Mouse (Mus musculus) adrenal gland, adult 2 months (tissue): ENCODE data around the gene Ulk4. TPM values are rescaled to one million over a fixed set of nuclear protein-coding genes. Genes with fewer than 3 reads are reported as not detected.

Source experiments
- DNase-seq: peaks from one replicate; pipeline ENCODE4 v3.0.0; 2021
- polyA plus RNA-seq: library from polyadenylated mRNA; depleted of rRNA; stranded (reverse); fragments of >200 nt; gene quantifications from 2 replicates; pipeline ENCODE4 v1.2.3, GENCODE M21; 2012
- total RNA-seq, 2 experiments: library from RNA; stranded (reverse); gene quantifications; 2 replicates each; pipeline ENCODE4 v1.2.3; 2021

Ulk4 gene
- total and polyA plus RNA-seq, 3 experiments, result 1.5 to 2.3 (median 2.0) TPM

GRCm38 (mm10) chr9:121299976-121300570, 23.1 kb upstream of the Ulk4 start:
- no peak for DNase-seq

GRCm38 (mm10) chr9:121299223-121299755, 22.3 kb upstream of the Ulk4 start:
- no peak for DNase-seq

GRCm38 (mm10) chr9:121298411-121299091, 21.6 kb upstream of the Ulk4 start:
- DNase-seq, result peak; percentile 60

GRCm38 (mm10) chr9:121298065-121298398, 21.0 kb upstream of the Ulk4 start:
- no peak for DNase-seq

GRCm38 (mm10) chr9:121297171-121298064, 20.4 kb upstream of the Ulk4 start, which contains the start of gene Trak1:
Gene Trak1 (plus strand): TSS chr9:121297502.
- DNase-seq, result peak; percentile 88

GRCm38 (mm10) chr9:121295221-121295620, 18.2 kb upstream of the Ulk4 start:
- DNase-seq, result no peak

GRCm38 (mm10) chr9:121293187-121293586, 16.2 kb upstream of the Ulk4 start:
- no peak for DNase-seq

GRCm38 (mm10) chr9:121291275-121291674, 14.3 kb upstream of the Ulk4 start:
- DNase-seq, result no peak

- no peak for DNase-seq
Measured at GRCm38 (mm10) chr9:121286325-121286901, 9.4 kb upstream of the Ulk4 start.

GRCm38 (mm10) chr9:121285341-121286324, 8.6 kb upstream of the Ulk4 start:
- DNase-seq, result peak; percentile 85

- no peak for DNase-seq
Measured at GRCm38 (mm10) chr9:121284422-121284821, 7.4 kb upstream of the Ulk4 start.

GRCm38 (mm10) chr9:121283620-121284185, 6.7 kb upstream of the Ulk4 start:
- no peak for DNase-seq

- DNase-seq, result no peak
Measured at GRCm38 (mm10) chr9:121281891-121282290, 4.9 kb upstream of the Ulk4 start.

- no peak for DNase-seq
Measured at GRCm38 (mm10) chr9:121279216-121279615, 2.2 kb upstream of the Ulk4 start.

GRCm38 (mm10) chr9:121276745-121277117, 266 bp downstream of the Ulk4 start:
- no peak for DNase-seq

- DNase-seq, result no peak
Measured at GRCm38 (mm10) chr9:121271561-121271960, 5.4 kb downstream of the Ulk4 start.

- no peak for DNase-seq
Measured at GRCm38 (mm10) chr9:121271149-121271548, 5.8 kb downstream of the Ulk4 start.

GRCm38 (mm10) chr9:121265307-121265706, 11.7 kb downstream of the Ulk4 start:
- DNase-seq, result no peak

- DNase-seq, result no peak
Measured at GRCm38 (mm10) chr9:121257106-121257505, 19.9 kb downstream of the Ulk4 start.

- no peak for DNase-seq
Measured at GRCm38 (mm10) chr9:121254761-121255160, 22.2 kb downstream of the Ulk4 start.

- no peak for DNase-seq
Measured at GRCm38 (mm10) chr9:121253983-121254382, 23.0 kb downstream of the Ulk4 start.
